Mouse (Mus musculus) CD8-positive naive resting alpha-beta T cell, adult 2 months (primary cell): ENCODE data around the gene Tub.

Experiments
- DNase-seq, 2 experiments: peaks; one replicate each; pipeline ENCODE4 v3.0.0; 2022; ENCODE audit warnings: low read depth in 2 of 2, low spot score in 2 of 2

Tub gene

GRCm38 (mm10) chr7:108972273-108972672 lies 22.1 kb downstream of the Tub start:
- no peak for DNase-seq

GRCm38 (mm10) chr7:108985934-108986708 lies 36.0 kb downstream of the Tub start:
- no peak for DNase-seq

GRCm38 (mm10) chr7:108991207-108991606 lies 41.1 kb downstream of the Tub start:
- no peak for DNase-seq

GRCm38 (mm10) chr7:108993230-108993629 lies 43.1 kb downstream of the Tub start:
- DNase-seq = no peak

- no peak for DNase-seq
These were observed 43.7 kb downstream of the Tub start for GRCm38 (mm10) chr7:108993881-108994291.

GRCm38 (mm10) chr7:108996156-108996555 lies 46.0 kb downstream of the Tub start:
- no peak for DNase-seq

GRCm38 (mm10) chr7:109000315-109000954 lies 50.3 kb downstream of the Tub start:
- DNase-seq = no peak

- DNase-seq = no peak
These were observed 51.8 kb downstream of the Tub start for GRCm38 (mm10) chr7:109001971-109002370.

GRCm38 (mm10) chr7:109003653-109004052 lies 53.5 kb downstream of the Tub start:
- DNase-seq = no peak

- DNase-seq = no peak
These were observed 59.1 kb downstream of the Tub start for GRCm38 (mm10) chr7:109009260-109009659.

- no peak for DNase-seq
These were observed 60.8 kb downstream of the Tub start for GRCm38 (mm10) chr7:109010720-109011595.

- DNase-seq = no peak
These were observed 61.5 kb downstream of the Tub start for GRCm38 (mm10) chr7:109011596-109012180.

GRCm38 (mm10) chr7:109012575-109012974 lies 62.4 kb downstream of the Tub start:
- DNase-seq = no peak

- no peak for DNase-seq
These were observed 63.0 kb downstream of the Tub start for GRCm38 (mm10) chr7:109012998-109013625.

- no peak for DNase-seq
These were observed 64.7 kb downstream of the Tub start for GRCm38 (mm10) chr7:109014851-109015250.

GRCm38 (mm10) chr7:109016378-109016923 lies 66.3 kb downstream of the Tub start:
- no peak for DNase-seq

- DNase-seq = no peak
These were observed 69.1 kb downstream of the Tub start for GRCm38 (mm10) chr7:109019243-109019642.

- DNase-seq = peak in 1 of 2 experiments; percentile 20
These were observed 71.3 kb downstream of the Tub start for GRCm38 (mm10) chr7:109021428-109021827.

GRCm38 (mm10) chr7:109025743-109026142 lies 75.6 kb downstream of the Tub start:
- DNase-seq = no peak

GRCm38 (mm10) chr7:109026976-109027375 lies 76.8 kb downstream of the Tub start:
- DNase-seq = no peak
